Mouse (Mus musculus) heart, embryonic 15.5 days (tissue): Measurements from ENCODE around the gene Cox4i2. TPM values are rescaled to one million over a fixed set of nuclear protein-coding genes. Genes with fewer than 3 reads are reported as not detected.

Experiments
- ATAC-seq: fragments of 200-750 bp; cut with Nextera tagmentation; replicated peaks from 2 replicates; pipeline ENCODE4 v1.8.0; 2017; ENCODE audit warnings: low read depth, moderate TSS enrichment; ENCODE audit not compliant: insufficient number of reproducible peaks, insufficient read depth, low FRiP score
- H3K27ac ChIP-seq: fragments of 300-500 bp; sonication (generic); 2 replicates; pipeline ENCODE4 v1.5.1; 2015; ENCODE audit warnings: mild to moderate bottlenecking, inconsistent platforms
- H3K27me3 ChIP-seq: fragments of 300-500 bp; sonication (generic); 2 replicates; pipeline ENCODE4 v1.6.1; 2015; ENCODE audit warnings: inconsistent platforms
- H3K36me3 ChIP-seq: fragments of 300-500 bp; sonication (generic); 2 replicates; pipeline ENCODE4 v1.6.1; 2015; ENCODE audit warnings: mild to moderate bottlenecking, inconsistent platforms
- H3K4me1 ChIP-seq: fragments of 300-500 bp; sonication (generic); replicated peaks from 2 replicates; pipeline ENCODE4 v1.6.1; 2015; ENCODE audit warnings: inconsistent platforms
- H3K4me2 ChIP-seq: fragments of 300-500 bp; sonication (generic); 2 replicates; pipeline ENCODE4 v1.6.1; 2015; ENCODE audit warnings: inconsistent platforms, mild to moderate bottlenecking, moderate library complexity
- H3K4me3 ChIP-seq: fragments of 300-500 bp; sonication (generic); 2 replicates; pipeline ENCODE4 v1.5.1; 2015; ENCODE audit warnings: mild to moderate bottlenecking, inconsistent platforms
- H3K9ac ChIP-seq: fragments of 300-500 bp; sonication (generic); 2 replicates; pipeline ENCODE4 v1.6.1; 2015; ENCODE audit warnings: mild to moderate bottlenecking, inconsistent platforms
- H3K9me3 ChIP-seq: fragments of 300-500 bp; sonication (generic); replicated peaks from 2 replicates; pipeline ENCODE4 v1.6.1; 2016; ENCODE audit warnings: inconsistent platforms
- WGBS: fragments of 180-500 bp; shearing (Covaris S2); methylation state at CpG from one replicate; pipeline ENCODE4 v1.1.7; 2015; ENCODE audit warnings: mixed read lengths; 5-methylcytosine and 5-hydroxymethylcytosine counted together
- polyA plus RNA-seq: library from polyadenylated mRNA; unstranded; fragments of >200 nt; fragmentation: Nextera tagmentation; extraction: Ambion mirVana; gene quantifications from 2 replicates; pipeline ENCODE4 v1.2.1, GENCODE M21; 2015

Cox4i2 gene
- polyA plus RNA-seq, 1 experiment from 2014 or later = 24.2 TPM

DNA sequence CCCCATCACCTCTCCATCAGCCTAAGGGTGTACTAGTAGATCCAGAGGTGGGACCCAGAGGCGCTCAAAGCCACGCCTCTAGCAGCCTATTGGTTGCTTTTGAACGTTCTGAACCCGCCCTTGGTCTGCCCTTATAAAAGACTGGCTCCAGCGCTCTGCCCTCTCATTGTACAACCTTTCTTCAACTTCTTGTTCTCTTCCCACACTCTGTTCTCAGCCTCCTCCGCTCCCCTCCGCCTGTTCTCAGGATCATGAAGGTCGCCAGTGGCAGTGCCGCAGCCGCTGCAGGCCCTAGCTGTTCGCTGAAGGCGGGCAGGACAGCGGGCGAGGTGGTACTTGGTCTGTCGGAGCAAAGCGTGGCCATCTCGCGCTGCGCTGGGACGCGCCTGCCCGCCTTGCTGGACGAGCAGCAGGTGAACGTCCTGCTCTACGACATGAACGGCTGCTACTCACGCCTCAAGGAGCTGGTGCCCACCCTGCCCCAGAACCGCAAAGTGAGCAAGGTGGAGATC, 17.8 kb upstream of the Cox4i2 start, which contains the start of gene Id1:
Gene Id1 (plus strand): TSS at position 162 of the 512 bp plus-strand sequence.
- H3K9me3 ChIP-seq = no peaks in the 10 kb centered on the region
- no peaks in the 10 kb centered on the region for H3K27me3 ChIP-seq
- peak; percentile 72 for ATAC-seq
- peak within 1 kb of the TSS; percentile 73 for H3K4me2 ChIP-seq
- H3K36me3 ChIP-seq = no peaks in the 10 kb centered on the region
- peaks cover 66% of the 10 kb centered on the region for H3K4me1 ChIP-seq
- H3K27ac ChIP-seq = peak within 1 kb of the TSS; percentile 86
- 0% methylated on average over 28 of the region's 28 CpGs for WGBS
- H3K9ac ChIP-seq = peak within 1 kb of the TSS; percentile 72
- H3K4me3 ChIP-seq = peak within 1 kb of the TSS; percentile 57

DNA sequence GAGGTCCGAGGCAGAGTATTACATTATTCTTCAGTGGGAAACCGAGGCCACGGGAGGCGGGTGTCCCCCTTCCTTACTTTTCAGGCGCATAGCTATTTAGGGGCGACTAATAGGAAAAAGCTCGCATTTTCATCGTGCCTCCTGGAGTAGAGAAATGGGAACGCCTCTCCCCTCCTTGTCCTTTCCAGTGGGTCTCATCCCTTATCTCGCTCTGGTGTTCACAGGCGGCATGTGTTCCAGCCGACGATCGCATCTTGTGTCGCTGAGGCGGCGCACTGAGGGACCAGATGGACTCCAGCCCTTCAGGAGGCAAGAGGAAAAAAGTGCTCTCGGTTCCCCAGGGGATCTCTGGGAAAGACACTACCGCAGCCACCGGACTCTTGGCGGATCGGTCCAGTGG, 17.2 kb upstream of the Cox4i2 start:
- Histone ChIP-seq H3K9ac (peak overlapping the region; percentile 72), H3K36me3 (no peaks in the 10 kb centered on the region), H3K4me1 (peaks cover 72% of the 10 kb centered on the region), H3K4me2 (peak overlapping the region; percentile 73), H3K27me3 (no peaks in the 10 kb centered on the region), H3K4me3 (peak overlapping the region; percentile 57), H3K9me3 (no peaks in the 10 kb centered on the region), H3K27ac (peak overlapping the region; percentile 86)
- under 1% methylated on average over 22 of the region's 22 CpGs for WGBS
- ATAC-seq = no peak

DNA sequence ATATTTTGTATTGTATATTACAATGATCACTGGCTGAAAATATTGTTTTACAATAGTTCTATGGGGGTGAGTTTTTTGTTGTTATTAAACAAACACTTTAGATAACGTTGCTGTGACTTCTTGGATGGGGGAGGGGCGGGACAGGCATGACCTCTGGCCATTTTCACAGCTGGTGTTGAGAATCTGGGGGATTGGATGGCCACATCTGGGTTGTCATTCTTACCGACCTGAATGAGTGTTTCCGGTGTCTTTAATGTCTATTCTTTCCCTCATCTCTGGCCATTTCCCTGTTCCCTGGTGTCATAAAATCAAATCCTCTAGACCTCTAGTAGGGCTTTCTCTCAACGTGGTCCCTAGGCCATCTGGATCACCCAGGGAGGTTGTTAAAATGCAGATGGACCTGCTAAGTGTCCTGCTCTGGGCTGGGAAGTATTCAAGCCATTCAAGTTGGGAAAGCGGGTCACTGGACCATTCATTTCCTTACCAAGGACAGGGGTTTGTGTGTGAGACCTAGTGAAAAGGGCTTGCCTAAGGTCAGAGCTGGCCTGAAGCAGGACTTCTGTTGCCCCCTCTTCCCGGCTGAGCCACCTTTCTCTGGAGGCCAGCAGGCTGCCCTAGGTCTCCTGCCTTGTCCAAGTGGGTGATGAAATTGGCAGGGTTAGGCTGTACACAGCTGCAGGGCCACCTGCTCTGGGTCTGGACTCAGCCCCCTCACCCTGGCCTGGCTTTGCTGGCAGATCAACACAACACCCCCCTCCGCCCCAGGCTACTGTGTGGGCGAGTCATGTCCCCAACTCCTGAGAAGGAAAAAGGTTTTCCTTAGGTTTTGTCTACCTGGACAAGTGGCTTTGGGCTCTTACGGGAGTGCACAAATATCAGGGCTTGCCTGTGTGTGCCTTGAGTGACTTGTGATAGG, 16.4 kb upstream of the Cox4i2 start:
- ATAC-seq = no peak
- H3K4me1 ChIP-seq = peaks cover 80% of the 10 kb centered on the region
- H3K4me3 ChIP-seq = peak overlapping the region; percentile 57
- H3K9ac ChIP-seq = peak overlapping the region; percentile 53
- no peaks in the 10 kb centered on the region for H3K36me3 ChIP-seq
- peak overlapping the region; percentile 73 for H3K4me2 ChIP-seq
- 17% methylated on average over 10 of the region's 10 CpGs for WGBS
- no peaks in the 10 kb centered on the region for H3K9me3 ChIP-seq
- no peaks in the 10 kb centered on the region for H3K27me3 ChIP-seq
- peak overlapping the region; percentile 86 for H3K27ac ChIP-seq

DNA sequence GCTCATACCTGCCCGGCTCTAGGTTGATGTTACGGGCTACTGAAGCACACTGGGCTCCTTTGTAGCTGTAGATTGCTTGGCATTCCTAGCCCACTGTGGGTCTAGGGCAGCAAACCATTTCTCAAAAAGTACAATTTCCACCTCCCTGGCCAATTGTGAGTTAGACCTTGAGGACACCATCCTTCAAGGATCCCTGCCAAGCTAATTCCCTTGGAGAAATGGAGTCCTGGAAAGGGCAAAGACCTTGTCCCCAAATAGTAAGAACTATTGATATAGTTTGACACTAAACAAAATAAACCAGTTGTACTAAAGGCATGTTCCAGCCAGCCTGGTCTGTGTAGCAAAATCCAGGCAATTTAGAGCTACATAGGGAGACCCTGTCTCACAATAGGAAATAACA, 15.6 kb upstream of the Cox4i2 start:
- H3K9me3 ChIP-seq = no peaks in the 10 kb centered on the region
- H3K36me3 ChIP-seq = no peaks in the 10 kb centered on the region
- peak overlapping the region; percentile 73 for H3K4me2 ChIP-seq
- H3K27ac ChIP-seq = peak overlapping the region; percentile 86
- peak overlapping the region; percentile 53 for H3K9ac ChIP-seq
- peak overlapping the region; percentile 57 for H3K4me3 ChIP-seq
- H3K4me1 ChIP-seq = peaks cover 77% of the 10 kb centered on the region
- no peak for ATAC-seq
- H3K27me3 ChIP-seq = no peaks in the 10 kb centered on the region
- 57% methylated on average over 2 of the region's 2 CpGs for WGBS

GRCm38 (mm10) chr2:152739031-152739841, 14.7 kb upstream of the Cox4i2 start:
- Histone ChIP-seq H3K36me3 (no peaks in the 10 kb centered on the region), H3K4me3 (peak overlapping the region; percentile 57), H3K4me2 (peak overlapping the region; percentile 73), H3K27me3 (no peaks in the 10 kb centered on the region), H3K9ac (peak overlapping the region; percentile 53), H3K9me3 (no peaks in the 10 kb centered on the region), H3K4me1 (peaks cover 68% of the 10 kb centered on the region), H3K27ac (peak overlapping the region; percentile 86)
- ATAC-seq = peak; percentile 44
- 2% methylated on average over 35 of the region's 36 CpGs for whole genome bisulfite sequencing

GRCm38 (mm10) chr2:152739842-152740260, 14.1 kb upstream of the Cox4i2 start:
- Histone ChIP-seq H3K4me3 (no peak overlapping the region; the same call in 1 of the 2 replicates), H3K4me2 (peak overlapping the region; percentile 73; the same call in 1 of the 2 replicates), H3K27ac (peak overlapping the region; percentile 86), H3K27me3 (no peaks in the 10 kb centered on the region), H3K36me3 (no peaks in the 10 kb centered on the region), H3K4me1 (peaks cover 63% of the 10 kb centered on the region), H3K9me3 (no peaks in the 10 kb centered on the region), H3K9ac (no peak overlapping the region)
- WGBS = 27% methylated on average over 3 of the region's 3 CpGs
- ATAC-seq = no peak

DNA sequence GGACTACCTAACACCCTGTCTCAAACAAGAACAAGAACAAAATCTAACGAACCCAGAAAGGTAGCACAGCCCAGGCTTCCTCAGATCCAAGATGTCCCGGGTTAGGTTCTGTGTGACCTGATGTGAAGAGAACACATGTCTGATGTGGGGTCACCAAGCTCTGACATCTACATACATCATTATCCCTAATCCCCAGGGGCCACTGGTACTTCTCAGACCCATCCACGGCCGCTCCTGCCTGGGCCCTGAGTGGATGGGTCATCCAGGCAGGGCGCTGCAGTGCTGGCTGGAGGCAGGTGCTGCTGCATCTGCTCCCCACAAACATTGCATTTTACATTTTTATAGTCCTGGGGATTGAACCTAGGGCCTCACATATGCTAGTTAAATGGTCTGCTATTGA, 13.5 kb upstream of the Cox4i2 start:
- Histone ChIP-seq H3K4me3 (no peak overlapping the region), H3K36me3 (no peaks in the 10 kb centered on the region), H3K4me1 (peaks cover 58% of the 10 kb centered on the region), H3K9ac (no peak overlapping the region), H3K27ac (peak overlapping the region; percentile 86; the same call in 1 of the 2 replicates), H3K27me3 (no peaks in the 10 kb centered on the region), H3K9me3 (no peaks in the 10 kb centered on the region), H3K4me2 (no peak overlapping the region)
- ATAC-seq = no peak
- 82% methylated on average over 5 of the region's 5 CpGs for WGBS

- H3K4me3 ChIP-seq = peak overlapping the region; percentile 14; the same call in 1 of the 2 replicates
- H3K27me3 ChIP-seq = no peaks in the 10 kb centered on the region
- no peaks in the 10 kb centered on the region for H3K9me3 ChIP-seq
- H3K27ac ChIP-seq = peak overlapping the region; percentile 80
- peak overlapping the region; percentile 55 for H3K4me2 ChIP-seq
- H3K4me1 ChIP-seq = peaks cover 52% of the 10 kb centered on the region
- ATAC-seq = peak; percentile 12; the same call in 1 of the 2 replicates
- WGBS = 26% methylated on average over 14 of the region's 14 CpGs
- no peaks in the 10 kb centered on the region for H3K36me3 ChIP-seq
- H3K9ac ChIP-seq = 0 out of 2 replicates have a peak overlapping the region, but pooled peaks have one; percentile 25
These were observed 12.6 kb upstream of the Cox4i2 start for GRCm38 (mm10) chr2:152741153-152742041.

DNA sequence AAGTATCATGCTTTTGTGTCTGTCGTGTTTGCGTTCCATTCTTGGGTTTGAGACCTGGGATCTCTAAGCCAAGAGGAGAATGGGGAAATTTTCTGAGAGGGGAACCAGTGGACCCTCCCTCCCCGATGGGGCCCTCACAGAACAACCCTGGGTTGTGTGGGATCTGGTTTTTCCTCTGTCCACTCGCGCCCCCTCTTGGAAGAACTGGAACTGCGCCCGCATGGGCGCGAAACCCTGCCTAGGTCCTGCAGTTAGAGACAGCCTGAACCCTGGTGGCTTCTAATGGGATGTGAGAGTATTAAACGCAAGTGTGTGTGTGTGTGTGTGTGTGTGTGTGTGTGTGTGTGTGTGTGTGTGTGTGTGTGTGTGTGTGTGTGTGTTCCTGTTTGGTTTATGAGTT, 11.5 kb upstream of the Cox4i2 start:
- no peaks in the 10 kb centered on the region for H3K36me3 ChIP-seq
- no peaks in the 10 kb centered on the region for H3K9me3 ChIP-seq
- 29% methylated on average over 10 of the region's 10 CpGs for WGBS
- H3K4me2 ChIP-seq = 0 out of 2 replicates have a peak overlapping the region, but pooled peaks have one; percentile 55
- H3K27me3 ChIP-seq = no peaks in the 10 kb centered on the region
- 0 out of 2 replicates have a peak, but pooled peaks have one; percentile 37 for ATAC-seq
- peak overlapping the region; percentile 80 for H3K27ac ChIP-seq
- H3K4me1 ChIP-seq = peaks cover 46% of the 10 kb centered on the region
- no peak overlapping the region for H3K9ac ChIP-seq
- H3K4me3 ChIP-seq = no peak overlapping the region
